Mouse (Mus musculus) liver, embryonic 13.5 days (tissue): ENCODE measurements around the gene Btaf1. TPM values are rescaled to one million over a fixed set of nuclear protein-coding genes. Genes with fewer than 3 reads are reported as not detected.
A peak's percentile ranks its signal among the peaks of the same experiment; 100 is the strongest.

Experiments
- ATAC-seq: fragments of 200-750 bp; cut with Nextera tagmentation; 2 replicates; pipeline ENCODE4 v1.8.0; 2017; ENCODE audit warnings: low read depth, mild to moderate bottlenecking, moderate number of reproducible peaks, moderate library complexity
- DNase-seq: peaks from one replicate; pipeline ENCODE4 v3.0.0; 2022
- H3K27ac ChIP-seq: fragments of 300-500 bp; sonication (generic); 2 replicates; pipeline ENCODE4 v1.5.1; 2015; ENCODE audit warnings: moderate library complexity, mild to moderate bottlenecking, inconsistent platforms
- H3K27me3 ChIP-seq: fragments of 300-500 bp; sonication (generic); 2 replicates; pipeline ENCODE4 v1.6.1; 2015; ENCODE audit warnings: mild to moderate bottlenecking, inconsistent platforms
- H3K36me3 ChIP-seq: fragments of 300-500 bp; sonication (generic); 2 replicates; pipeline ENCODE4 v1.6.1; 2015; ENCODE audit warnings: mild to moderate bottlenecking, inconsistent platforms
- H3K4me1 ChIP-seq: fragments of 300-500 bp; sonication (generic); replicated peaks from 2 replicates; pipeline ENCODE4 v1.6.1; 2015; ENCODE audit warnings: inconsistent platforms
- H3K4me2 ChIP-seq: fragments of 300-500 bp; sonication (generic); 2 replicates; pipeline ENCODE4 v1.6.1; 2015; ENCODE audit warnings: inconsistent platforms, mild to moderate bottlenecking, moderate library complexity
- H3K4me3 ChIP-seq: fragments of 300-500 bp; sonication (generic); replicated peaks from 2 replicates; pipeline ENCODE4 v1.5.1; 2015; ENCODE audit warnings: mild to moderate bottlenecking, inconsistent platforms
- H3K9ac ChIP-seq: fragments of 300-500 bp; sonication (generic); 2 replicates; pipeline ENCODE4 v1.6.1; 2015; ENCODE audit warnings: mild to moderate bottlenecking, inconsistent platforms
- H3K9me3 ChIP-seq: fragments of 300-500 bp; sonication (generic); replicated peaks from 2 replicates; pipeline ENCODE4 v1.6.1; 2016; ENCODE audit warnings: inconsistent platforms
- WGBS: fragments of 180-500 bp; shearing (Covaris S2); methylation state at CpG from one replicate; pipeline ENCODE4 v1.1.7; 2015; ENCODE audit not compliant: insufficient replicate concordance; 5-methylcytosine and 5-hydroxymethylcytosine counted together
- polyA plus RNA-seq: library from polyadenylated mRNA; unstranded; fragments of >200 nt; fragmentation: Nextera tagmentation; extraction: Ambion mirVana; gene quantifications from 2 replicates; pipeline ENCODE4 v1.2.1, GENCODE M21; 2015

Gene Btaf1
- polyA plus RNA-seq, 1 experiment from 2014 or later, result 10.4 TPM

DNA sequence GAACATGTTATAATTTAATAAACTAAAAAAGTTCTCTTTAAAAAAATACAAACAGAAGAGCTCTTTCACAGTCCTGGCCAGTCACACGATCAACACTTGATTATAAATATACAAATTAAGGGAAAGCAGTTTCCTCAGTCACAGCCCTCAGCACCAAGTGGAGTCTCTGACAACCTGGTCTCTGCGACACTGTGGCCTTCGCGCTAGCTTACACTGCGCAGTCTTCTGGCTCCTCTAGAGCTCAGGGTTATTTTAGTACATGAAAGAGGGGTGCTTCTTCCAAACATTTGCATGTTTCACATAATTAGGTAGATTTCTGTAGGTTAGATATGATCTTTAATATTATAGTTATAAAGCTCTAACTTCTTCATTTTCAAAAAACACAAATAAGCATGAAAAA lies 96.3 kb downstream of the Btaf1 start:
- DNase-seq (no peak), ATAC-seq (no peak)
- H3K9me3 ChIP-seq, result no peaks in the 10 kb centered on the region
- no peak overlapping the region for H3K9ac ChIP-seq
- no peak overlapping the region for H3K27ac ChIP-seq
- no peak overlapping the region for H3K4me2 ChIP-seq
- no peaks in the 10 kb centered on the region for H3K36me3 ChIP-seq
- 90% methylated on average over 5 of the region's 5 CpGs for WGBS
- peaks cover 24% of the 10 kb centered on the region for H3K4me1 ChIP-seq
- no peak overlapping the region for H3K4me3 ChIP-seq
- no peaks in the 10 kb centered on the region for H3K27me3 ChIP-seq

DNA sequence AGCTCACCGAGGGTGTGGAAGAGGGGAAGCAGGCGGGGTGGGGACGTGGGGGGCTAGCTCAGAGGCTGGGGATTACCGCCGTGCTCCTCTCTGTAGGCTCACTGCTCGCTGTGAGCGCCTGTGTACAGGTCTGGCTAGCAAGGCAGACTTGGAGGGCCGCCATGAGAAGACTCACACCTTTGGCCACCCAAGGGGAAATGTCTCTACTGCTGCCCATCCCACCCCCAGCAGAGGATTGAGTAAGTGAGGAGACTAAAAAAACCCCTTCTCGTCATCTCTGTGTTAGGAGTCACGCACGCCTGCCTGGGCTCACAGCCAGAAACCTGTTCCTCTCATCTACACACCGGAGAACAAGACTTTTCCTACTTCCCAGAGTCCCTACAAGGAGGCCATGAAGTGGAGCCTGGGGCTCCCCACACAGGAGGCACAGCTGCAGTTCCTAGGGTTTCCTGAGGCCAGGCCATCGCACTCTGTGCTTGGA lies 100.0 kb downstream of the Btaf1 start:
- no peaks in the 10 kb centered on the region for H3K36me3 ChIP-seq
- H3K9me3 ChIP-seq, result no peaks in the 10 kb centered on the region
- H3K4me3 ChIP-seq, result no peak overlapping the region
- H3K4me1 ChIP-seq, result no peaks in the 10 kb centered on the region
- no peak overlapping the region for H3K4me2 ChIP-seq
- WGBS, result 75% methylated on average over 13 of the region's 13 CpGs
- ATAC-seq (no peak), DNase-seq (no peak)
- H3K27me3 ChIP-seq, result no peaks in the 10 kb centered on the region
- no peak overlapping the region for H3K9ac ChIP-seq
- no peak overlapping the region for H3K27ac ChIP-seq

DNA sequence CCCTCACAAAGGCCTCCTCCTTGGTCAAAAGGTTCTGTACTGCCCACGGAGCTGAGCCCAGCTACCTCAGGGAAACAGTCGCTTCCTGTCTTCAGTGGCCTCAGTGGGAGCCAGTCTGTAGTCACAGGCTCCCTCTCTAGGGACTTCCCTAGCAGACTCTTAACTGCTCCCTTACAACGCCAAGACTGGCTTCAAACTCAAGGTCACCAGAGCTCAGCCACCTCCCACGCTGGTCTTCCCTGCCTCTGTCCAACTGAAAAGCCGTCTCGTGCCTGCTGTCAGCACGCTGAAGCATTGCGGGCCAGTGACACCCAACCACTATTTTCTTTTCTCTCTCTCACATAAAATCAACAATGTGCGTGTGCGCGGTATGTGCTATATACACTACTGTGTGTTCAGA lies 100.5 kb downstream of the Btaf1 start:
- DNase-seq (no peak), ATAC-seq (no peak)
- H3K4me3 ChIP-seq, result no peak overlapping the region
- H3K9ac ChIP-seq, result no peak overlapping the region
- WGBS, result 72% methylated on average over 11 of the region's 11 CpGs
- no peaks in the 10 kb centered on the region for H3K9me3 ChIP-seq
- H3K36me3 ChIP-seq, result no peaks in the 10 kb centered on the region
- H3K4me1 ChIP-seq, result no peaks in the 10 kb centered on the region
- H3K27ac ChIP-seq, result no peak overlapping the region
- H3K4me2 ChIP-seq, result no peak overlapping the region
- H3K27me3 ChIP-seq, result no peaks in the 10 kb centered on the region

DNA sequence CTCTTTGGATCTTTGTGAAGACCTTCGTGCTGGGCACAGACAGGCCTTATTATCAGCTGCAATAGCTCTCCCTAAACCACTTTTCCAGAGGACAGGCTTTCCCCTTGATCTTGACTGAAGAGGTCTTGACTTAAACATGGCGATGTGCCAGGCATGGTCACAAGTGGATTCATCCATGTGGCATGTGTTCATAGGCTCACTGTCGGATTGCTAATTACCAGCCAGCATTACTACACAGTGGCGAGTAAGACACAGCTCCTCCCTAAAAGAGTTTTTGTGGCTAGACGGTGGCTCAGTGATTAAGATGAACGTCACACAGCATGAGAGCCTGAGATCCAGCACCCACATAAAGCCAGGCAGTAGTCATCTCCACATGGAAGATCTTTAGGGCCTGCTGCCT lies 103.9 kb downstream of the Btaf1 start:
- 75% methylated on average over 6 of the region's 6 CpGs for WGBS
- DNase-seq, result no peak

DNA sequence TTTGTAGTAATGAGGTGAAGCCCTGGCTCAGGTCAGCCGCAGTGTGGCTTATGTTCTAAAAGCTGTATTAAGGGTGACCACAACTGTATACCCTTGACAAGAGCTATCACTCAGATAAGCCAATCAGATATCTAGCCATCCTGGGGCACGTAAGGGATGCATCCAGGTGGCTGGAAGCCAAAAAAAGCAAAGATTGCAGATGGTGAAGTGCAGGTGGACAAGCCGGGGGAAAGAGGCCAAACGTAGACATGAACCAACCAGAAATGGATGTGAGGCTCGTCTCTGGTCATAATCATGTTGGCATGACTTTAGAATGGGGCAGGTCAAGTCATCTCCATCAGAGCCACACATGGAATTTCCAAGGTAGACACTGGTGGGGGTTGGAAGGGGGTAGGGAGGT lies 105.6 kb downstream of the Btaf1 start:
- ATAC-seq (no peak), DNase-seq (no peak)
- Histone ChIP-seq H3K27me3 (no peaks in the 10 kb centered on the region), H3K4me2 (no peak overlapping the region), H3K36me3 (no peaks in the 10 kb centered on the region), H3K9ac (no peak overlapping the region), H3K9me3 (no peaks in the 10 kb centered on the region), H3K4me1 (no peaks in the 10 kb centered on the region), H3K27ac (no peak overlapping the region), H3K4me3 (no peak overlapping the region)
- 75% methylated on average over 5 of the region's 5 CpGs for WGBS

More for the DNA sequence above, 103.9 kb downstream of the Btaf1 start:
- Histone ChIP-seq H3K9ac (no peak overlapping the region), H3K4me1 (no peaks in the 10 kb centered on the region), H3K4me3 (no peak overlapping the region), H3K4me2 (no peak overlapping the region), H3K36me3 (no peaks in the 10 kb centered on the region), H3K27ac (no peak overlapping the region), H3K27me3 (no peaks in the 10 kb centered on the region), H3K9me3 (no peaks in the 10 kb centered on the region)
- ATAC-seq, result no peak

DNA sequence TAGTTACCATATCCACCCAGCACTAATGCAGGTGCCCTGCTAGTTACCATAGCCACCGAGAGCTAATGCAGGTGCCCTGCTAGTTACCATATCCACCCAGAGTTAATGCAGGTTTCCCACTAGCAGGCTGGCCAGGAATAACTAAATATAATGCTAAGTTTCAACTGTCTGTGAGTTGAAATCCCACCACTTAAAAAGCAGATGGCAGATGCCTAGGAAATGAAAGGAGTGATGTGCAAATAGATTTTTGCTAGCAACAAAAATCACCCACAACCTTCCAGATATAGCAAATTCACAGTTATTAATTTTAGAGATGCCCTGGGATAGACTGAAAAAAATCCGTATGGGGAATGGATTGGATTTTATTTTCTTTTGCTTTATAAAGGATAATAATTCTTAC lies 106.5 kb downstream of the Btaf1 start:
- no peak overlapping the region for H3K4me2 ChIP-seq
- no peak overlapping the region for H3K9ac ChIP-seq
- 64% methylated on average over 2 of the region's 2 CpGs for WGBS
- H3K27ac ChIP-seq, result no peak overlapping the region
- no peaks in the 10 kb centered on the region for H3K36me3 ChIP-seq
- no peaks in the 10 kb centered on the region for H3K9me3 ChIP-seq
- no peaks in the 10 kb centered on the region for H3K4me1 ChIP-seq
- H3K4me3 ChIP-seq, result no peak overlapping the region
- ATAC-seq (no peak), DNase-seq (no peak)
- no peaks in the 10 kb centered on the region for H3K27me3 ChIP-seq

DNA sequence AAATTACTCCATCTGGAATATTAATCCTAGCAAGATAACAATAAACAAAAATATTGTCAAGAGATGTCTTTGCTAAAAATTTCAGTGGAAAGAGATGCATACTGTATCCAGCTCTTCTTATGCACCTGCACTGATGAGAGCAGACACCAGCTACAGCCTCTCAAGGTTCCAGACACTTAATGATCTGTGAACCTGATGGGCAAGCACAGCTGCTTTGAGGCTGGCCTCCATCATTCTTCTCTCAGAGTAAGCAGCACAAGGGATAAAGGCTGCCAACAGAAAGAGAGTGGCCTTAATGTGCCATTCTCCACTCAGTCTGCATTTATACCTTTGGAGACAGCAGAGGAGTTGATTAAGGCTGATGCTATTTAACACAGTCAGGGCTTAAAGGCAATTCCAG lies 115.0 kb downstream of the Btaf1 start:
- H3K9ac ChIP-seq, result no peak overlapping the region
- DNase-seq, result no peak
- H3K27me3 ChIP-seq, result no peaks in the 10 kb centered on the region
- no peaks in the 10 kb centered on the region for H3K4me1 ChIP-seq
- H3K9me3 ChIP-seq, result no peaks in the 10 kb centered on the region
- H3K4me2 ChIP-seq, result no peak overlapping the region
- no peaks in the 10 kb centered on the region for H3K36me3 ChIP-seq
- H3K4me3 ChIP-seq, result no peak overlapping the region
- H3K27ac ChIP-seq, result no peak overlapping the region
- ATAC-seq, result no peak

DNA sequence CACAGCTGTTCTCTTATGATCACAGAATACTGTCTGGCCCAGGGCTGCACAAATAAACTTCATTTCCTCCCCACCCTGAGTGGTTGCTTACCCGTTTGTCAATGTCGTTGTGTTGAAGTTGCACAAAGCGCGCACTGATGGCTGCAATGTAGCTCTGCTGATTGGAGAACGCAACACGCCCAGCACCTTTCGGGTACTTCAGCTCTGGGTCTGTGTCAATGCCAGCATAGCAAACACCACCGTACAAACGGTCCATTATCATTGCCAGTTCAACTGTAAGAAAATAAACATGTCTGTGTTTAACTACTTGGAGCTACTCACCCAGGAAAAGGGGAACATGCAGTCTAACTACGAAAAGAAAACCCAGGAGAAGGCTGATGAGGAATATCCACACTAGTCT lies 118.6 kb downstream of the Btaf1 start:
- no peak for DNase-seq

DNA sequence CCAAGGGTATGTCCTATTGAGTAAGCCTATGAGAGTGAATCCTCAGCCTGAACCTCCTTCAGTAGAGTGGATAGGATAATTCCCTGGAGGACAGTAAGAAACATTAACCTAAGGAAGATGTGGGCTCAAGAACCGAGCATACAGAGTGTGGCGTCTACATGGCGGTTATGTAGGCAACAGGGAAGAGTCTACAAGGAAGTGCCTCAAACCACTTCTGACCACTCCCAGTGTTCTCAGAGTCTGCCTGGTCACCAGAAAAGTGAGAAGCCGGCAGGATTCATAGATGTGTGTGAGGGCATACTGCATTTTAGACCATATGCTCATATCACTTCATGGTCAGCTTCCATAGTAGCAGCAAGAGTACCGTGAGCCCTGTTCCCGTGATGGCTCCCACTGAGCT lies 122.6 kb downstream of the Btaf1 start:
- Histone ChIP-seq H3K9me3 (no peaks in the 10 kb centered on the region), H3K27me3 (no peaks in the 10 kb centered on the region), H3K36me3 (no peaks in the 10 kb centered on the region), H3K4me2 (no peak overlapping the region), H3K4me3 (no peak overlapping the region), H3K4me1 (peaks cover 10% of the 10 kb centered on the region; the same call in 1 of the 2 replicates), H3K27ac (peak overlapping the region; percentile 41; the same call in 1 of the 2 replicates), H3K9ac (no peak overlapping the region)
- ATAC-seq (no peak), DNase-seq (no peak)
- 75% methylated on average over 6 of the region's 6 CpGs for WGBS

More for the DNA sequence above, 118.6 kb downstream of the Btaf1 start:
- H3K9me3 ChIP-seq, result no peaks in the 10 kb centered on the region
- no peak overlapping the region for H3K27ac ChIP-seq
- 83% methylated on average over 10 of the region's 10 CpGs for WGBS
- no peaks in the 10 kb centered on the region for H3K36me3 ChIP-seq
- no peaks in the 10 kb centered on the region for H3K4me1 ChIP-seq
- H3K4me3 ChIP-seq, result no peak overlapping the region
- no peak for ATAC-seq
- H3K9ac ChIP-seq, result no peak overlapping the region
- no peaks in the 10 kb centered on the region for H3K27me3 ChIP-seq
- H3K4me2 ChIP-seq, result no peak overlapping the region

DNA sequence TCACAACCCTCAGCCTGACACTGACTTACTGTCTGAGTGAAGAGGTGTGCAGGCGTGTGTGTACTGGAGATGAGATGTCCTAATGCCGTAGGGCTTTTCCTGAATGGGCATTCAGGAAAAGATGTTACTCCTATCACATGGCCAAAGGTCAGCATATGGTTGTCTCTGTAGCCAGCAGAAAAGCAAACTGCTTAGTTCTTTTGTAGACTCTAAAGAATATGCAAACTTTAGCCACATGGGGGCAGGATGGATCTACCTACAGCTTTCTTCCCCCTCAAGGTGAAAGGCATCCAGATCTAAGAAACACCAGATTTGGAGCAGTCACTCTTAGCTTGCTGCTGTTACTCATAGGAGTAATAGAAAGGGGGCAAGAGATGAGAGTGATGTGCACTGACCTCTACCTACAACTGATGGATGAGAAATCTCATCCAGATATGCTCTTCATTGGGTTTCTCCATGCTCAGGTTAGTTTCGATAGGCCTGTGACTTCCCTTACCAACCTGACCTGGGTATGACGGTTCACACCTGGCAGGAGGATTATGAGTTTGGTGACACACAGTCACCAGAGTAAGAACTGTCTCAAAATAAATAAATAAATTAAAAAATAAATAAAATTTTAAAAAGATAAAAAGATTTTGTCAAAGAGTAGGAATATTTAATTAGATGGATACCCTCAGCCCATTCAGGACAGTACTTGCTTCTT lies 124.9 kb downstream of the Btaf1 start:
- no peak for ATAC-seq
- no peak overlapping the region for H3K9ac ChIP-seq
- 64% methylated on average over 4 of the region's 4 CpGs for WGBS

DNA sequence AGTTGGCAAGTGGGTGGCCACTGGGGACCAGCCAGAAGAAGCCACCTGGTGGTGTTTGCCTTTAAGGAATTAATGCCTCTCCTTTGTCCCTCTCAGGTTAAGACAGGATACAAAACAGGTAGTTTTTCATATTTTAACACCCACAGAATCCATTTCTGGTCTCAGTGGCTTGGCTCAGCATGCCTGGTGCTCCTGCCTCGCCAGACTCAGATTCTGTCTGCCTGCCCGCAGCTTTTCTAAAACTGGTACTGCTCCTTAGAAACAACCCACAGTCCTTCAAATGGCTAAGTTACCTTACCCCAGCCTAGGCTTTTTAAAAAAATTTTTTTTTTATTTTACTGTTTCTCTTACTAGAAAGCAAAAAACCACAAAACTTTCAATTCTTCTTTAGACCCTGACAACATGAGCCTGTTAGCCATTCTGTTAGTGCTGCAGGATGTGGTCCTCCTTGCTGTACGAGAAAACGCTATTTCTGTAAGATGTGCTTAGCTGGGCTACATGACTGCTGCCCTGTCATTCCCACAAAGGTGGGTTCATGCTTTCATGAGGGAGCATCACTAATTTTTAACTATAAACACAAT lies 130.2 kb downstream of the Btaf1 start:
- H3K27ac ChIP-seq, result no peak overlapping the region
- H3K9ac ChIP-seq, result no peak overlapping the region
- WGBS, result 74% methylated on average over 4 of the region's 4 CpGs
- H3K36me3 ChIP-seq, result no peaks in the 10 kb centered on the region
- DNase-seq (no peak), ATAC-seq (no peak)
- H3K27me3 ChIP-seq, result no peaks in the 10 kb centered on the region
- H3K9me3 ChIP-seq, result no peaks in the 10 kb centered on the region
- H3K4me2 ChIP-seq, result no peak overlapping the region
- H3K4me3 ChIP-seq, result no peak overlapping the region
- H3K4me1 ChIP-seq, result peaks cover 9% of the 10 kb centered on the region; the same call in 1 of the 2 replicates

More for the DNA sequence above, 124.9 kb downstream of the Btaf1 start:
- Histone ChIP-seq H3K9me3 (no peaks in the 10 kb centered on the region), H3K36me3 (no peaks in the 10 kb centered on the region), H3K27ac (no peak overlapping the region), H3K4me2 (no peak overlapping the region), H3K4me1 (peaks cover 10% of the 10 kb centered on the region; the same call in 1 of the 2 replicates), H3K27me3 (no peaks in the 10 kb centered on the region), H3K4me3 (no peak overlapping the region)
- DNase-seq, result peak; percentile 34
